Mouse (Mus musculus) CH12.LX (cell line): Measurements from ENCODE around the gene Abr. TPM values are rescaled to one million over a fixed set of nuclear protein-coding genes. Genes with fewer than 3 reads are reported as not detected.
A peak's percentile ranks its signal among the peaks of the same experiment; 100 is the strongest.

ENCODE experiments used
- DNase-seq: peaks from one replicate; pipeline ENCODE4 v3.0.0-alpha.2; 2013; ENCODE audit errors: extremely low read depth
- H3K27ac ChIP-seq: 2 replicates; pipeline ENCODE4 v1.5.1; 2012; ENCODE audit warnings: low read depth, mild to moderate bottlenecking, control low read depth, moderate library complexity; ENCODE audit not compliant: insufficient read depth
- H3K27me3 ChIP-seq: replicated peaks from 2 replicates; pipeline ENCODE3; 2012; ENCODE audit warnings: inconsistent platforms
- H3K36me3 ChIP-seq, 2 experiments: replicated peaks in 1 of 2; 2 replicates each; pipeline versions ENCODE3 to v1.6.1; 2012; ENCODE audit warnings: inconsistent platforms in 1 of 2, low read length in 1 of 2, mild to moderate bottlenecking in 1 of 2, mixed read lengths in 1 of 2, moderate library complexity in 1 of 2; ENCODE audit not compliant: control insufficient read depth in 1 of 2, insufficient read depth in 1 of 2
- H3K4me1 ChIP-seq, 2 experiments: 2 replicates each; pipeline ENCODE4 v1.6.1; 2012; ENCODE audit warnings: inconsistent platforms in 1 of 2, moderate library complexity in 1 of 2; ENCODE audit not compliant: insufficient read depth in 2 of 2, control insufficient read depth in 1 of 2
- H3K4me2 ChIP-seq: 2 replicates; pipeline ENCODE4 v1.6.1; 2012; ENCODE audit warnings: low read depth, mild to moderate bottlenecking, control low read depth; ENCODE audit not compliant: poor library complexity, insufficient read depth, severe bottlenecking
- H3K4me3 ChIP-seq, 3 experiments: fragments of 150-350 bp in 1 of 3; sonication (generic) in 1 of 3; replicated peaks in 1 of 3; 2 replicates each; pipeline versions ENCODE3 to v1.5.1; 2011 to 2012; ENCODE audit warnings: low read depth in 2 of 3, low read length in 2 of 3, mild to moderate bottlenecking in 2 of 3, moderate library complexity in 2 of 3, control low read depth in 1 of 3, improper control_type of control experiment in 1 of 3, inconsistent platforms in 1 of 3, mixed read lengths in 1 of 3; ENCODE audit not compliant: poor library complexity in 1 of 3
- H3K79me2 ChIP-seq: replicated peaks from 2 replicates; pipeline ENCODE4 v1.6.1; 2012; ENCODE audit warnings: mild to moderate bottlenecking, moderate library complexity; ENCODE audit not compliant: control insufficient read depth, poor library complexity, insufficient read depth, severe bottlenecking; ENCODE audit errors: extremely low read depth
- H3K9ac ChIP-seq: 2 replicates; pipeline ENCODE4 v1.6.1; 2012; ENCODE audit warnings: low read depth, mild to moderate bottlenecking, control low read depth, moderate library complexity; ENCODE audit not compliant: insufficient read depth
- H3K9me3 ChIP-seq: replicated peaks from 2 replicates; pipeline ENCODE3; 2012; ENCODE audit warnings: low read length, inconsistent platforms, mixed read lengths
- BHLHE40 ChIP-seq: IDR thresholded peaks from 2 replicates; pipeline ENCODE4 v1.6.1; 2011; ENCODE audit warnings: mild to moderate bottlenecking, low read depth, low read length, improper control_type of control experiment
- CHD1 ChIP-seq: IDR thresholded peaks from 2 replicates; pipeline ENCODE4 v1.6.1; 2012; ENCODE audit warnings: low read depth, low read length, improper control_type of control experiment, inconsistent platforms
- CHD2 ChIP-seq: IDR thresholded peaks from 2 replicates; pipeline ENCODE4 v1.6.1; 2011; ENCODE audit warnings: low read length, improper control_type of control experiment
- CTCF ChIP-seq, 2 experiments: IDR thresholded peaks in 1 of 2; conservative IDR thresholded peaks in 1 of 2; 2 replicates each; pipeline ENCODE4 v1.5.1; 2011 to 2012; ENCODE audit warnings: low read depth in 2 of 2, low read length in 2 of 2, improper control_type of control experiment in 1 of 2, inconsistent platforms in 1 of 2, mild to moderate bottlenecking in 1 of 2, moderate library complexity in 1 of 2
- E2F4 ChIP-seq: IDR thresholded peaks from 2 replicates; pipeline ENCODE4 v1.6.1; 2011; ENCODE audit warnings: low read depth, low read length, improper control_type of control experiment; ENCODE audit not compliant: insufficient replicate concordance
- ELF1 ChIP-seq: IDR thresholded peaks from 2 replicates; pipeline ENCODE4 v1.6.1; 2014; ENCODE audit warnings: low read depth, mild to moderate bottlenecking, inconsistent platforms, low read length, improper control_type of control experiment
- EP300 ChIP-seq: IDR thresholded peaks from 2 replicates; pipeline ENCODE4 v1.6.1; 2011; ENCODE audit warnings: low read length, improper control_type of control experiment
- ETS1 ChIP-seq: conservative IDR thresholded peaks from 2 replicates; pipeline ENCODE4 v1.6.1; 2012; ENCODE audit warnings: low read depth, mild to moderate bottlenecking, inconsistent platforms, low read length, improper control_type of control experiment, moderate library complexity
- GABPA ChIP-seq: IDR thresholded peaks from 2 replicates; pipeline ENCODE4 v1.6.1; 2012; ENCODE audit warnings: low read depth, low read length, improper control_type of control experiment, inconsistent platforms; ENCODE audit not compliant: insufficient replicate concordance
- HCFC1 ChIP-seq: IDR thresholded peaks from 2 replicates; pipeline ENCODE4 v1.6.1; 2012; ENCODE audit warnings: low read depth, mild to moderate bottlenecking, inconsistent platforms, low read length, improper control_type of control experiment
- IRF4 ChIP-seq: IDR thresholded peaks from 2 replicates; pipeline ENCODE4 v1.6.1; 2014; ENCODE audit warnings: low read depth, mild to moderate bottlenecking, inconsistent platforms, low read length, improper control_type of control experiment
- JUN ChIP-seq: IDR thresholded peaks from 2 replicates; pipeline ENCODE4 v1.6.1; 2011; ENCODE audit warnings: low read depth, mild to moderate bottlenecking, low read length, improper control_type of control experiment, moderate library complexity; ENCODE audit not compliant: insufficient read depth
- JUND ChIP-seq: conservative IDR thresholded peaks from 2 replicates; pipeline ENCODE4 v1.6.1; 2011; ENCODE audit warnings: low read depth, low read length, improper control_type of control experiment
- KAT2A ChIP-seq: IDR thresholded peaks from 2 replicates; pipeline ENCODE4 v1.6.1; 2012; ENCODE audit warnings: low read length, improper control_type of control experiment, inconsistent platforms; ENCODE audit not compliant: insufficient replicate concordance
- MAFK ChIP-seq: IDR thresholded peaks from 2 replicates; pipeline ENCODE4 v1.6.1; 2011; ENCODE audit warnings: low read length, improper control_type of control experiment; ENCODE audit not compliant: insufficient replicate concordance
- MAX ChIP-seq: IDR thresholded peaks from 2 replicates; pipeline ENCODE4 v1.6.1; 2011; ENCODE audit warnings: low read length, improper control_type of control experiment
- MAZ ChIP-seq: IDR thresholded peaks from 2 replicates; pipeline ENCODE4 v1.6.1; 2012; ENCODE audit warnings: low read depth, mild to moderate bottlenecking, inconsistent platforms, low read length, improper control_type of control experiment, moderate library complexity
- MEF2A ChIP-seq: IDR thresholded peaks from 2 replicates; pipeline ENCODE4 v1.6.1; 2014; ENCODE audit warnings: low read depth, mild to moderate bottlenecking, inconsistent platforms, low read length, improper control_type of control experiment, borderline replicate concordance
- MXI1 ChIP-seq: IDR thresholded peaks from 2 replicates; pipeline ENCODE4 v1.6.1; 2011; ENCODE audit warnings: mild to moderate bottlenecking, low read depth, low read length, improper control_type of control experiment
- MYC ChIP-seq: IDR thresholded peaks from 2 replicates; pipeline ENCODE4 v1.6.1; 2011; ENCODE audit warnings: low read depth, mild to moderate bottlenecking, improper control_type of control experiment, low read length
- NELFE ChIP-seq: IDR thresholded peaks from 2 replicates; pipeline ENCODE4 v1.6.1; 2011; ENCODE audit warnings: low read depth, low read length, improper control_type of control experiment
- NRF1 ChIP-seq: IDR thresholded peaks from 2 replicates; pipeline ENCODE4 v1.6.1; 2014; ENCODE audit warnings: low read depth, mild to moderate bottlenecking, inconsistent platforms, low read length, improper control_type of control experiment, moderate library complexity
- PAX5 ChIP-seq: IDR thresholded peaks from 2 replicates; pipeline ENCODE4 v1.6.1; 2012; ENCODE audit warnings: low read length, inconsistent platforms, mixed read lengths
- POLR2A ChIP-seq: IDR thresholded peaks from 2 replicates; pipeline ENCODE4 v1.6.1; 2011; ENCODE audit warnings: low read depth, mild to moderate bottlenecking, improper control_type of control experiment, low read length
- POLR2AphosphoS2 ChIP-seq: IDR thresholded peaks from 2 replicates; pipeline ENCODE4 v1.6.1; 2011; ENCODE audit warnings: low read depth, low read length, improper control_type of control experiment
- RAD21 ChIP-seq: IDR thresholded peaks from 2 replicates; pipeline ENCODE4 v1.6.1; 2011; ENCODE audit warnings: low read depth, mild to moderate bottlenecking, low read length, improper control_type of control experiment, moderate library complexity
- RCOR1 ChIP-seq: conservative IDR thresholded peaks from 2 replicates; pipeline ENCODE4 v1.6.1; 2012; ENCODE audit warnings: low read depth, mild to moderate bottlenecking, inconsistent platforms, low read length, improper control_type of control experiment
- SIN3A ChIP-seq: IDR thresholded peaks from 2 replicates; pipeline ENCODE4 v1.6.1; 2012; ENCODE audit warnings: low read length, improper control_type of control experiment, inconsistent platforms
- SMC3 ChIP-seq: IDR thresholded peaks from 2 replicates; pipeline ENCODE4 v1.6.1; 2011; ENCODE audit warnings: low read depth, low read length, improper control_type of control experiment
- TBP ChIP-seq: conservative IDR thresholded peaks from 2 replicates; pipeline ENCODE4 v1.6.1; 2011; ENCODE audit warnings: low read depth, low read length, improper control_type of control experiment
- TCF12 ChIP-seq: IDR thresholded peaks from 2 replicates; pipeline ENCODE4 v1.6.1; 2014; ENCODE audit warnings: low read depth, mild to moderate bottlenecking, inconsistent platforms, low read length, improper control_type of control experiment
- UBTF ChIP-seq: IDR thresholded peaks from 2 replicates; pipeline ENCODE4 v1.6.1; 2012; ENCODE audit warnings: low read depth, mild to moderate bottlenecking, inconsistent platforms, low read length, improper control_type of control experiment, moderate library complexity
- USF1 ChIP-seq: IDR thresholded peaks from 2 replicates; pipeline ENCODE4 v1.6.1; 2014; ENCODE audit warnings: low read depth, mild to moderate bottlenecking, inconsistent platforms, low read length, improper control_type of control experiment
- USF2 ChIP-seq: conservative IDR thresholded peaks from 2 replicates; pipeline ENCODE4 v1.6.1; 2011; ENCODE audit warnings: low read depth, low read length, improper control_type of control experiment
- ZC3H11A ChIP-seq: IDR thresholded peaks from 2 replicates; pipeline ENCODE4 v1.6.1; 2012; ENCODE audit warnings: low read depth, mild to moderate bottlenecking, inconsistent platforms, low read length, improper control_type of control experiment
- ZKSCAN1 ChIP-seq: IDR thresholded peaks from 2 replicates; pipeline ENCODE4 v1.6.1; 2012; ENCODE audit warnings: low read depth, inconsistent platforms, low read length, improper control_type of control experiment, borderline replicate concordance
- ZMIZ1 ChIP-seq: IDR thresholded peaks from 2 replicates; pipeline ENCODE4 v1.6.1; 2012; ENCODE audit warnings: low read depth, mild to moderate bottlenecking, inconsistent platforms, low read length, improper control_type of control experiment
- ZNF384 ChIP-seq: IDR thresholded peaks from 2 replicates; pipeline ENCODE4 v1.6.1; 2012; ENCODE audit warnings: low read depth, low read length, improper control_type of control experiment, inconsistent platforms
- dilution Hi-C: fragments of 300-500 bp; cut with MboI; formaldehyde crosslinking; loops from 2 replicates; pipeline ENCODE4 v1.14.3; 2020; ENCODE audit warnings: low sequenced_read_pairs; ENCODE audit not compliant: extremely low pct_unique_long_range_greater_than_20kb, extremely low pct_ligation_motif_present
- in situ Hi-C: fragments of 300-500 bp; cut with MboI; formaldehyde crosslinking; loops from 3 replicates; pipeline ENCODE4 v1.14.3; 2019; ENCODE audit warnings: low sequenced_read_pairs, low pct_ligation_motif_present, low pct_unique_long_range_greater_than_20kb, mixed read lengths
- polyA plus RNA-seq: library from polyadenylated mRNA; unstranded; fragments of >175 nt; gene quantifications from 2 replicates; pipeline ENCODE4 v1.2.1, GENCODE M21; 2012; ENCODE audit warnings: low read depth; ENCODE audit not compliant: insufficient read length
- total RNA-seq, 2 experiments: library from RNA; depleted of rRNA; stranded (reverse); fragments of 300-350 nt in 1 of 2; fragments of >200 nt in 1 of 2; gene quantifications; 2 replicates each; pipeline ENCODE4 v1.2.3; 2012 to 2014

Abr gene
- total and polyA plus RNA-seq, 3 experiments, result 21.0 to 49.5 (median 37.4) TPM

- TF ChIP-seq UBTF (no peak), GABPA (no peak), TBP (no peak), POLR2A (no peak), ZC3H11A (no peak), ZMIZ1 (no peak), JUN (no peak), USF2 (no peak), NELFE (no peak), MXI1 (peak; percentile 31; the same call in 1 of the 2 replicates), CHD2 (no peak), SIN3A (peak; percentile 58; the same call in 1 of the 2 replicates), TCF12 (peak; percentile 28; the same call in 1 of the 2 replicates), USF1 (no peak), PAX5 (no peak), ZNF384 (no peak), NRF1 (no peak), MYC (no peak; the same call in 1 of the 2 replicates), EP300 (peak; percentile 50; the same call in 1 of the 2 replicates), POLR2AphosphoS2 (no peak), CTCF (conservative IDR thresholded peaks at IDR 0.05 in 1 of 2, IDR thresholded peaks at IDR 0.05 in 1 of 2; ENCODE audit: low read depth in 2 of 2, low read length in 2 of 2) (no peak), E2F4 (no peak), SMC3 (no peak), JUND (no peak), RAD21 (no peak), MEF2A (peak; percentile 79; the same call in 1 of the 2 replicates), MAX (no peak), MAZ (no peak), IRF4 (peak; percentile 83), ELF1 (no peak), ZKSCAN1 (no peak), CHD1 (no peak), MAFK (no peak), HCFC1 (no peak), BHLHE40 (peak; percentile 59), RCOR1 (no peak), KAT2A (no peak), ETS1 (peak; percentile 83)
- Histone ChIP-seq H3K79me2 (no peaks in the 10 kb centered on the region), H3K27me3 (no peaks in the 10 kb centered on the region), H3K4me1 (peaks cover 31 to 85% of the 10 kb centered on the region in 2 experiments), H3K27ac (no peak overlapping the region), H3K36me3 (peaks cover 64 to 83% of the 10 kb centered on the region in 2 experiments), H3K9me3 (no peaks in the 10 kb centered on the region), H3K4me3 (no peak overlapping the region), H3K9ac (no peak overlapping the region), H3K4me2 (peak overlapping the region; percentile 12; the same call in 1 of the 2 replicates)
- dilution Hi-C loops (no loop called here), in situ Hi-C loops (no loop called here)
- DNase-seq, result peak; percentile 93
Observed at GRCm38 (mm10) chr11:76465879-76466278, 156.2 kb downstream of the Abr start.
